8 mouse cellular contexts compared by ENCODE assay signal in the genomic region with DNA sequence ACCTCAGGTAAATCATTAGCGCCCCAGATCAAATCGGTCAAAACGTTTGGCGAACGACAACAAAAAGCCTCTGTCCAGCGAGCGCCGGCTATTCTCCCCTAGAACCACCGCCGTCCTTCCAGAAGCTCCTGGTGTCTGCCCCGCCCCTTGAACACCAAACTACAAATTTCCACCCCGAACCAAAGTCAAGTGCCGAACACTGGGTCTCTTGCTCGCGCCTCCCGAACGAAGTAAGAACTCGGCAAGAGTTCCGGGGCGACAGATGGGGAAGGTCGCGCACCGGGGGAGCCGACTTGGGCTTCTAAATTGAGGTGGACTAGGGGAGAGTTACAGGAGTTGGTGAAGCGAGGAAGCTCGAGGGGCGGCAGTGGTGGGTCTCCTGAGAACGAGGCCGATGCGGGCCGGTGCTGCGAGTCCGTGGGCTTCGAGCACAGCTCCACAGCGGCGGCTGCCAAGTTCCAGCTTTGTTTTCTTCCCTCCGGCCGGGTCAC. TPM values are rescaled to one million over a fixed set of nuclear protein-coding genes. Genes with fewer than 3 reads are reported as not detected.
DNase-seq lines count a peak whose midpoint lies in the region; ATAC-seq and TF ChIP-seq lines count a peak whose summit lies in the region.

A gene (plus strand): TSS at position 174 of the 491 bp plus-strand sequence.

- peak; percentile 56 for DNase-seq in thymus, adult 2 months
- DNase-seq in thymus, adult 18-20 months: no peak
- DNase-seq in c-Kit-positive CD71-positive TER-119-positive erythroid progenitor cells, embryonic 14.5 days (ENCODE audit: low spot score): peak; percentile 52
- DNase-seq in gastrocnemius, postnatal 4 days (ENCODE audit: low spot score in 2 of 2): no peak
- no peak for DNase-seq in right cerebral cortex, postnatal 4 days

- WGBS in thymus, adult 2 months: under 1% methylated on average over 38 of the region's 38 CpGs
- WGBS in intestine, embryonic 16.5 days: under 1% methylated on average over 38 of the region's 38 CpGs
- whole genome bisulfite sequencing in limb, embryonic 13.5 days: 0% methylated on average over 29 of the region's 38 CpGs
- WGBS in midbrain, embryonic 15.5 days: 0% methylated on average over 38 of the region's 38 CpGs

- peak within 1 kb of the TSS; percentile 90 for H3K9ac ChIP-seq in intestine, embryonic 16.5 days (ENCODE audit: low read depth, low read length)
- H3K9ac ChIP-seq in limb, embryonic 13.5 days: peak within 1 kb of the TSS; percentile 88
- peak within 1 kb of the TSS; percentile 77 for H3K9ac ChIP-seq in midbrain, embryonic 15.5 days

- H3K27me3 ChIP-seq in thymus, adult 2 months (ENCODE audit: control insufficient read depth, insufficient read depth, low read length): no peaks in the 10 kb centered on the region
- H3K27me3 ChIP-seq in intestine, embryonic 16.5 days (replicated peaks; ENCODE audit: control insufficient read depth, insufficient read depth, low read length): no peaks in the 10 kb centered on the region
- H3K27me3 ChIP-seq in limb, embryonic 13.5 days: no peaks in the 10 kb centered on the region
- no peaks in the 10 kb centered on the region for H3K27me3 ChIP-seq in midbrain, embryonic 15.5 days (replicated peaks)

- no peak for TF ChIP-seq POLR2A in thymus, adult 2 months (IDR thresholded peaks at IDR 0.05; ENCODE audit: control insufficient read depth, extremely low read depth, insufficient read depth, low read length, poor library complexity)

- H3K9me3 ChIP-seq in intestine, embryonic 16.5 days (ENCODE audit: control insufficient read depth, low read length): no peaks in the 10 kb centered on the region
- H3K9me3 ChIP-seq in limb, embryonic 13.5 days: no peaks in the 10 kb centered on the region
- H3K9me3 ChIP-seq in midbrain, embryonic 15.5 days: no peaks in the 10 kb centered on the region

- peak within 1 kb of the TSS; percentile 91 for H3K4me3 ChIP-seq in thymus, adult 2 months (ENCODE audit: control insufficient read depth, insufficient read depth, low read length)
- H3K4me3 ChIP-seq in intestine, embryonic 16.5 days (ENCODE audit: low read length): peak within 1 kb of the TSS; percentile 88
- H3K4me3 ChIP-seq in limb, embryonic 13.5 days: peak within 1 kb of the TSS; percentile 87
- H3K4me3 ChIP-seq in midbrain, embryonic 15.5 days: peak within 1 kb of the TSS; percentile 97

- peak; percentile 64 for ATAC-seq in intestine, embryonic 16.5 days
- ATAC-seq in limb, embryonic 13.5 days (ENCODE audit: low FRiP score, low read depth): peak; percentile 74
- peak; percentile 79 for ATAC-seq in midbrain, embryonic 15.5 days (replicated peaks)

- peak within 1 kb of the TSS; percentile 43; the same call in 1 of the 2 replicates for H3K27ac ChIP-seq in thymus, adult 2 months (ENCODE audit: control insufficient read depth, insufficient read depth, low read length)
- peak within 1 kb of the TSS; percentile 90 for H3K27ac ChIP-seq in intestine, embryonic 16.5 days (ENCODE audit: low read length)
- peak within 1 kb of the TSS; percentile 90 for H3K27ac ChIP-seq in limb, embryonic 13.5 days
- peak within 1 kb of the TSS; percentile 88 for H3K27ac ChIP-seq in midbrain, embryonic 15.5 days

- H3K4me1 ChIP-seq in thymus, adult 2 months (replicated peaks; ENCODE audit: control insufficient read depth, insufficient read depth, low read length): peaks cover 14% of the 10 kb centered on the region
- peaks cover 14% of the 10 kb centered on the region for H3K4me1 ChIP-seq in intestine, embryonic 16.5 days (ENCODE audit: control insufficient read depth, insufficient read depth, low read length)
- H3K4me1 ChIP-seq in limb, embryonic 13.5 days: peaks cover 34% of the 10 kb centered on the region
- H3K4me1 ChIP-seq in midbrain, embryonic 15.5 days: peaks cover 32% of the 10 kb centered on the region

- H3K4me2 ChIP-seq in intestine, embryonic 16.5 days (ENCODE audit: low read depth, low read length): peak within 1 kb of the TSS; percentile 86
- H3K4me2 ChIP-seq in limb, embryonic 13.5 days (replicated peaks): peak within 1 kb of the TSS; percentile 92
- H3K4me2 ChIP-seq in midbrain, embryonic 15.5 days: peak within 1 kb of the TSS; percentile 79

- H3K36me3 ChIP-seq in thymus, adult 2 months (ENCODE audit: control insufficient read depth, insufficient read depth, low read length): peaks cover 18% of the 10 kb centered on the region
- peaks cover 9% of the 10 kb centered on the region for H3K36me3 ChIP-seq in intestine, embryonic 16.5 days (ENCODE audit: control insufficient read depth, insufficient read depth, low read length)
- peaks cover 40% of the 10 kb centered on the region for H3K36me3 ChIP-seq in limb, embryonic 13.5 days
- H3K36me3 ChIP-seq in midbrain, embryonic 15.5 days (replicated peaks): peaks cover 13% of the 10 kb centered on the region; the same call in 1 of the 2 replicates

- TF ChIP-seq CTCF in thymus, adult 2 months (IDR thresholded peaks at IDR 0.05; ENCODE audit: borderline replicate concordance, control insufficient read depth, extremely low read depth, insufficient read depth, low read length, poor library complexity): no peak

RNA-seq across cellular contexts. Expression of the gene that starts here (rescaled TPM):
- polyA plus RNA-seq in thymus, adult 2 months (2012; rRNA removed): 113 and 114 TPM in 2 replicates
- 10 to 100 TPM; 20.8 to 23.1 TPM for total RNA-seq in gastrocnemius, postnatal 4 days (2021)
- polyA plus RNA-seq in intestine, embryonic 16.5 days (2015; fragmentation: Nextera tagmentation; extraction: Ambion mirVana): 31.8 and 37.2 TPM in 2 replicates
- 68.0 and 70.0 TPM in 2 replicates for polyA plus RNA-seq in limb, embryonic 13.5 days (2015; fragmentation: Nextera tagmentation; extraction: Ambion mirVana)
- polyA plus RNA-seq in midbrain, embryonic 15.5 days (2015; fragmentation: Nextera tagmentation; extraction: Ambion mirVana): 54.6 and 56.9 TPM in 2 replicates

Comparison
In these comparisons a context has a peak if more than half of its experiments do, and no peak if none do; other contexts are left out.
1. DNase-seq: peak in thymus, adult 2 months (single experiment) and c-Kit-positive CD71-positive TER-119-positive erythroid progenitor cells, embryonic 14.5 days (single experiment); none in thymus, adult 18-20 months (0 of 2), gastrocnemius, postnatal 4 days (0 of 2) and right cerebral cortex, postnatal 4 days (single experiment).
2. Peak in every context shown above with its lines, with median percentiles within 50 percentile points of each other: H3K27ac ChIP-seq, H3K4me3 ChIP-seq, ATAC-seq, H3K4me2 ChIP-seq and H3K9ac ChIP-seq.